Mouse (Mus musculus) liver, postnatal 0 days (tissue): Measurements from ENCODE around the gene Zfp933. TPM values are rescaled to one million over a fixed set of nuclear protein-coding genes. Genes with fewer than 3 reads are reported as not detected.

Experiments used
- ATAC-seq: fragments of 200-750 bp; cut with Nextera tagmentation; 2 replicates; pipeline ENCODE4 v1.8.0; 2017; ENCODE audit warnings: mild to moderate bottlenecking, moderate library complexity
- DNase-seq: peaks from one replicate; pipeline ENCODE4 v3.0.0-alpha.2; 2016
- H3K27ac ChIP-seq: fragments of 300-500 bp; sonication (generic); 2 replicates; pipeline ENCODE4 v1.5.1; 2014; ENCODE audit warnings: antibody characterized with exemption, moderate library complexity, mild to moderate bottlenecking, low read depth
- H3K27me3 ChIP-seq: fragments of 300-500 bp; sonication (generic); 2 replicates; pipeline ENCODE4 v1.6.1; 2014; ENCODE audit warnings: low read length, control low read depth, mixed read lengths; ENCODE audit not compliant: insufficient read depth
- H3K36me3 ChIP-seq: fragments of 300-500 bp; sonication (generic); replicated peaks from 2 replicates; pipeline ENCODE4 v1.6.1; 2014; ENCODE audit warnings: mild to moderate bottlenecking, control low read depth, low read length, moderate library complexity, mixed read lengths; ENCODE audit not compliant: insufficient read depth
- H3K4me1 ChIP-seq: fragments of 300-500 bp; sonication (generic); 2 replicates; pipeline ENCODE4 v1.6.1; 2014; ENCODE audit warnings: antibody characterized with exemption, mild to moderate bottlenecking, control low read depth; ENCODE audit not compliant: insufficient read depth
- H3K4me2 ChIP-seq: fragments of 300-500 bp; sonication (generic); 2 replicates; pipeline ENCODE4 v1.6.1; 2014; ENCODE audit warnings: low read depth, mild to moderate bottlenecking, low read length, moderate library complexity, mixed read lengths
- H3K4me3 ChIP-seq: fragments of 300-500 bp; sonication (generic); 2 replicates; pipeline ENCODE4 v1.5.1; 2014; ENCODE audit warnings: low read depth, low read length
- H3K9ac ChIP-seq: fragments of 300-500 bp; sonication (generic); replicated peaks from 2 replicates; pipeline ENCODE4 v1.6.1; 2014; ENCODE audit warnings: mild to moderate bottlenecking, moderate library complexity
- H3K9me3 ChIP-seq: fragments of 300-500 bp; sonication (generic); 2 replicates; pipeline ENCODE4 v1.6.1; 2016; ENCODE audit warnings: mild to moderate bottlenecking, control low read depth, low read length, mixed read lengths
- CTCF ChIP-seq: sonication (generic); IDR thresholded peaks from 2 replicates; pipeline ENCODE4 v1.5.1; 2016; ENCODE audit warnings: antibody characterized with exemption, low read depth
- EP300 ChIP-seq: IDR thresholded peaks from 2 replicates; pipeline ENCODE4 v1.6.1; 2016; ENCODE audit warnings: antibody characterized with exemption, low read depth, mild to moderate bottlenecking
- WGBS: fragments of 180-500 bp; shearing (Covaris S2); extraction: QIAGEN DNeasy Blood & Tissue Kit; methylation state at CpG from one replicate; pipeline ENCODE4 v1.1.7; 2014; ENCODE audit not compliant: insufficient replicate concordance; 5-methylcytosine and 5-hydroxymethylcytosine counted together
- polyA plus RNA-seq: library from polyadenylated mRNA; unstranded; fragments of >200 nt; fragmentation: Nextera tagmentation; extraction: Ambion mirVana; gene quantifications from 2 replicates; pipeline ENCODE4 v1.2.1, GENCODE M21; 2015

Zfp933 gene
- polyA plus RNA-seq, 1 experiment from 2014 or later: 1.7 TPM

DNA sequence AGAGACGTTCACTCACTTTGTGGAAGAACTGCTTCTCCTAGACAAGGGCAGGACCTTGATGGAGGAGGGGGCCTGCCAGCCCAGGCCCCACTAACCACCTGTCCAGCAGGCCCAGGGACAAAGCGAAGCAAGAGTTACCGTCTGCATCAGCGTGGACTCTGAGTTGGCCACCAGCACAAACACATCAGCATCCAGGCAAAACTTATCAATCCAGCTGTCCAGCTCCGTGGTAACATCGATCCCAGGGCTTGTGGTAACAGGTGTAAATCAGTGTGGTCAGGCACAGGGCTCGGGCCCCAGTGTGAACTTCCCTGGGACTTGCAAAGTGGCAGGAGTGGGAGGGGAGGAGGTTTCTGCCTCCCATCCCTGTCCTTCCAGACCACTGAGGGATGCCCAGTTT lies 39.1 kb upstream of the Zfp933 start:
- Histone ChIP-seq H3K27me3 (no peaks in the 10 kb centered on the region), H3K9ac (no peak overlapping the region), H3K4me2 (no peak overlapping the region), H3K36me3 (peaks cover 77% of the 10 kb centered on the region), H3K9me3 (no peaks in the 10 kb centered on the region), H3K4me1 (no peaks in the 10 kb centered on the region), H3K27ac (no peak overlapping the region), H3K4me3 (no peak overlapping the region)
- ATAC-seq (no peak), DNase-seq (no peak)
- TF ChIP-seq EP300 (no peak), CTCF (no peak)
- WGBS: 84% methylated on average over 7 of the region's 7 CpGs

DNA sequence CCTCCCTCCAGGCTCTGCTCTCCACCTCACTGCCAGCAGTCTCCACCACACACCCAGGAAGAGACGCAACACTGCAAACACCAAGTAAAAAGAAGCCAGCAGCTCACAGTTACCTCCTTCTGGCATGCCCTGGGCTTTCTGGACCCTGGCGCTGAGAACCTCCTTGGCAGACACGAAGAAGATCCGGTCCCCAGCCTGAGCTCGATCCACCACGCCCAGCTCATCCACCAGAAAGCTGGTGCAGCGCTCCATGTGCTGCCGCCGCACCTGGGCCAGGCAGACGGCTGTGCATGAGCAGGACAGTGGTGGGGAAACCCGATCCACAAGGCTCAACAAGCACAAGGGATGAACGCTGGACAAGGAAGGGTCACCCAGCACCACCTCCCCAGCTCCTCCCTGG lies 38.0 kb upstream of the Zfp933 start:
- ATAC-seq (no peak), DNase-seq (no peak)
- Histone ChIP-seq H3K9me3 (no peaks in the 10 kb centered on the region), H3K4me2 (no peak overlapping the region), H3K36me3 (peaks cover 78% of the 10 kb centered on the region), H3K27ac (no peak overlapping the region), H3K4me3 (no peak overlapping the region), H3K27me3 (no peaks in the 10 kb centered on the region), H3K9ac (no peak overlapping the region), H3K4me1 (no peaks in the 10 kb centered on the region)
- TF ChIP-seq EP300 (no peak), CTCF (no peak)
- 85% methylated on average over 12 of the region's 12 CpGs for WGBS

DNA sequence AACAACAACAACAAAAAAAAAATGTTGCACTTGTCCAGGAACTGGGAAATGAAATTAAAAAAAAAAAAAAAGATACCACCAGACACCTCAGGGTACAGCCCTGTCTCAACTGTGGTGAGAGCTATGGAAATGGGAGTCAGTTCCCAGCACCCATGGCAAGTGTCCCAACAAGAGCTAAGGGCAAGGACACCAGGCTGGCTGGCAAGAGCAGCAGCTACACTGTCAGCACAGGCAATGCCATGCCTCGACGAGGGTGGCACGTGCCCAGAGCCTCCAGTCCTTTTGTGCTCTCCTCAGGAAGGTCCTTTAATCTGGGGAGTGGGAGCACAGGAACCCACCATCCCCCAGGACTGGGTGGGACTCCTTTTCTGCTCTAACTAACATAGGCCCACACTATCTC lies 36.0 kb upstream of the Zfp933 start:
- H3K36me3 ChIP-seq: peaks cover 75% of the 10 kb centered on the region
- WGBS: 91% methylated on average over 3 of the region's 3 CpGs
- DNase-seq: no peak

DNA sequence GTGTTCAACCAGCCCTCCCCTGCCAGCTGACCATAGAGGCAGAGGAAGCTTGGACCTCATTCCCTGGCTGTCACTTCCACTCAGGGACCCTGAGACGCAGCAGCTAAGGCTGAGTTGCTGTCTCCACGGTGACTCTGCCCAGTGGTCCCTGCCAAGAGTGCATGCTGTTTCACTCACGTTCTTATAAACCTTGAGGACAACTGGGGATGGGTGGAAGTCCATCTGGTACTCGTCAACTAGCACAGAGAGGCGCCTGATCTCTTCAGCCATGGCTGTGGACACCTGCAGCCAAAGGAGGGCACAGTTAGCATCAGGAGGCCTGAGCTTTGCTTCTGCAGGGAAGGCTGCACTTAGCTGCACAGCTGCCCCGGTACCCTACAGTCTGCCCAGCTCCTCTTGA lies 34.9 kb upstream of the Zfp933 start:
- Histone ChIP-seq H3K36me3 (peaks cover 81% of the 10 kb centered on the region), H3K9ac (no peak overlapping the region), H3K27me3 (no peaks in the 10 kb centered on the region), H3K27ac (no peak overlapping the region), H3K4me2 (no peak overlapping the region), H3K4me1 (no peaks in the 10 kb centered on the region), H3K9me3 (no peaks in the 10 kb centered on the region), H3K4me3 (no peak overlapping the region)
- ATAC-seq (no peak), DNase-seq (no peak)
- 91% methylated on average over 6 of the region's 6 CpGs for WGBS
- no peak for TF ChIP-seq CTCF
- TF ChIP-seq EP300: no peak

More for the DNA sequence above, 36.0 kb upstream of the Zfp933 start:
- Histone ChIP-seq H3K4me1 (no peaks in the 10 kb centered on the region), H3K27me3 (no peaks in the 10 kb centered on the region), H3K9me3 (no peaks in the 10 kb centered on the region), H3K4me3 (no peak overlapping the region), H3K27ac (no peak overlapping the region), H3K4me2 (no peak overlapping the region), H3K9ac (no peak overlapping the region)
- ATAC-seq: no peak
- TF ChIP-seq CTCF (no peak), EP300 (no peak)

DNA sequence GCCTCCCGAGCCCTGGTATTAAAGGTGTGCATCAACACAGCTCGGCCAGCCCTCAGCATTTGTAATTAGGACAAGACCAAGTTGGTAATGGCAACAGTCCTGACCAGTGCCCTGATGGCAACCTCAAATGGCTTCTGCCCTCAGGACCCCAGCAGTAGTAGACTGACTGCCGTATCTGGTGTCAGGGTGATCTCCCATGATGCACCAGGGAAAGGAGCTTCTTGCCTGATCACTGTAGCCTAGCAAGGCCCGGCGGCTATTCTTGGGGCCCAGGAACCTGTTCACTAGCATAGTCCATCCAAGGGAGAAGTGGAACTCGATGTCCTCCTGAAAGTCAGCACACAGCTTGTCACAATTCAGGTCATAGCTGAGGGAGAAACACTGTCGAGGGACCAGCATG lies 33.6 kb upstream of the Zfp933 start:
- Histone ChIP-seq H3K4me2 (no peak overlapping the region), H3K4me1 (no peaks in the 10 kb centered on the region), H3K36me3 (peaks cover 81% of the 10 kb centered on the region), H3K9ac (no peak overlapping the region), H3K27ac (no peak overlapping the region), H3K4me3 (no peak overlapping the region), H3K9me3 (no peaks in the 10 kb centered on the region), H3K27me3 (no peaks in the 10 kb centered on the region)
- WGBS: 85% methylated on average over 7 of the region's 7 CpGs
- no peak for ATAC-seq
- no peak for DNase-seq
- no peak for TF ChIP-seq EP300
- no peak for TF ChIP-seq CTCF

DNA sequence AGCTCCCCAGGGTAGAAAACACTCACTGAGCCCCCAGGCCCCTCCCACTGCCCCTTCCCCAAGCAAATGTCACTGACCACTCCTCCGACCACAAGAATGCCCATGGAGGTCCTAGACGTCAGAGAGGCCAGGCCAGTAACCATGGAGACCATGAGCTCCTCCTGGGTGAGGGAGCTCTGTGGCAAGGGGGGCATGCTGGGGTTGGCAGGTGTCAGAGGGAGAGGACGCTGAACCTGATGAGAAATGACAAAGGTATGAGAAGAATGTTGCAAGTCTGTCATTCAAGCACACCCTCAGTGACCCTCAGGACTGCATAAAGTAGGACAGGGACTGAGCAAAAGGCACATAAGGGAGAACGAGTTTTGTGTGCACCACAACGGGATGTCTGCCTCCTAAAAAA lies 31.7 kb upstream of the Zfp933 start:
- peaks cover 83% of the 10 kb centered on the region for H3K36me3 ChIP-seq

DNA sequence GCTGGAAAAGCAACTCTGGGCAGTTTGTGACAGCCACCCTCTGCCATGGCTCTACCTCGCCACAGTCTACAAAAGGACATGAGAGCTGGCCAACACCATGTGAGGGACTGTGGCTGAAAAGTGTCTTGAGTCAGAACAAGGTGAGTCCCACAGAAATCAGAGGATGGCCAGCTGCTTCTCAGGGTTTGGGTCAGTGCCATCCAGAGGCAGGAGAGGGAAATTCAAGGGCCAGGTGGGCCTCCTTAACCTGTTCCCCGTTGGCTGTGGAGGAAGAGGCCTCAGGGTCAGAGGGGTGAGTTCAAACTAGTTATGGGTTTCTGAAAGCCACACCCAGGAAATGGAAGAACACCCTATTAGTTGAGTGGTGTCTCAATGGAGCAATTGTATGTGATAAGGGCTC lies 31.3 kb upstream of the Zfp933 start:
- H3K4me2 ChIP-seq: no peak overlapping the region
- no peak overlapping the region for H3K9ac ChIP-seq
- H3K4me1 ChIP-seq: no peaks in the 10 kb centered on the region
- no peaks in the 10 kb centered on the region for H3K27me3 ChIP-seq
- 71% methylated on average over 2 of the region's 2 CpGs for WGBS
- no peak overlapping the region for H3K4me3 ChIP-seq
- H3K27ac ChIP-seq: no peak overlapping the region
- H3K9me3 ChIP-seq: no peaks in the 10 kb centered on the region
- H3K36me3 ChIP-seq: peaks cover 82% of the 10 kb centered on the region
- no peak for TF ChIP-seq EP300
- no peak for TF ChIP-seq CTCF
- no peak for DNase-seq
- no peak for ATAC-seq

More for the DNA sequence above, 31.7 kb upstream of the Zfp933 start:
- no peak overlapping the region for H3K27ac ChIP-seq
- no peak for TF ChIP-seq CTCF
- no peak for TF ChIP-seq EP300
- WGBS: 68% methylated on average over 5 of the region's 5 CpGs
- no peak overlapping the region for H3K4me2 ChIP-seq
- ATAC-seq (no peak), DNase-seq (no peak)
- H3K4me3 ChIP-seq: no peak overlapping the region
- no peaks in the 10 kb centered on the region for H3K4me1 ChIP-seq
- H3K9me3 ChIP-seq: no peaks in the 10 kb centered on the region
- H3K9ac ChIP-seq: no peak overlapping the region
- H3K27me3 ChIP-seq: no peaks in the 10 kb centered on the region
